ENCODE assay signal across 1 mouse cellular context in the genomic region with DNA sequence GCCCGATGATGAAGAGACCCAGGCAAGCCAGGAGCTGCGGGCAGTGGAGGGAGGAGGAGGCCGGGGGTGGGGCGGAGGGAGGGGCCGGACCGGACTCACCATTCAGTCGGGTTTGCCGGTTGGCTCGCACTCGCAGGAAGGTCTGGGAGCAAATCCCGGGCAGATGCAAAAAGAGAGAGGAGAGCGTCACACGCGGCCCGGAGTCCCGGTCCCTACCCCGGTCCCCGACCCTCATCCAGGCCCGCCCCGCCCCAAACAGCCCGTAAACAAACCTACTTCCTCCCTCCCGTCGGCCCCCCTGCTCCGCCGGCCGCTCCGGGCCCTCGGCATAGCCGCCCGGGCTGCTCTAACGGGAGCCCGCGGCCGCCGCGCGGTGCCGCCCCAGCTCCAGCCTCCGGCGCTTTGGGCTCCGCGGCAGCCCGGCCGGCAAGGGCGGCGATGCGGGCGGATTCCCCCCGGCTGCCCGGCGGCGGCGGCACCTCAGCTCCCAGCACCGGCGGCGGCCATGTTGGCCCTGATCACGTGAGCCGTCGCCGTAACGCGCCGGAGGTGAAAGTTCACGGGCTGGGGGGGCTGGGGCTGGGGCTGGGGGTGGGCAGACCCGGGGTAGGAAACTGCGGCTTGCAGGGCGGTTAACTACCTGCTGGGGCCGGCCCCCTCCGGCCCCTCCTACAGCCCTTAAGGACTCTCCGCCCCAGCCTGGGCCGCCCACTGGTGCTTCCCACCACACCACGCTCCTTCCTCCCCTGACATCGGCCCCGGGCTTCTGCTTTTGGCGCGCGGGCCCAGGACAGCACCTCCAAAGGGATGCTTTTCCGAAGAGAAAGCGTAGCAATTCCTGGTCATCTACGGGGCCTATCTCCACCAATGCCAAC.
A peak's percentile ranks its signal among the peaks of the same experiment; 100 is the strongest.
TF ChIP-seq lines count a peak whose summit lies in the region.

No protein-coding gene starts in this region.

TF ChIP-seq in MEL, 35 proteins besides CTCF, POLR2A, EP300 and RAD21 (continued from another document):
- TF ChIP-seq MAX (IDR thresholded peaks at IDR 0.05; ENCODE audit: low read length) (0 out of 2 replicates have a peak, but pooled peaks have one; percentile 70), CHD2 (IDR thresholded peaks at IDR 0.05; ENCODE audit: low read length) (no peak), POLR2AphosphoS5 (IDR thresholded peaks at IDR 0.05; ENCODE audit: borderline replicate concordance, low read depth, low read length) (no peak), JUND (IDR thresholded peaks at IDR 0.05; ENCODE audit: low read depth, low read length) (no peak), ZNF384 (IDR thresholded peaks at IDR 0.05; ENCODE audit: low read depth, low read length) (no peak), MAZ (IDR thresholded peaks at IDR 0.05; ENCODE audit: low read depth, low read length) (peak; percentile 55; the same call in 1 of the 2 replicates), GATA1 (IDR thresholded peaks at IDR 0.05; ENCODE audit: low read depth, low read length) (no peak)
